Mouse (Mus musculus) hindbrain, embryonic 16.5 days (tissue): ENCODE results near the gene Nhsl1. TPM values are rescaled to one million over a fixed set of nuclear protein-coding genes. Genes with fewer than 3 reads are reported as not detected.

Experiments
- ATAC-seq: fragments of 200-750 bp; cut with Nextera tagmentation; 2 replicates; pipeline ENCODE4 v1.8.0; 2017; ENCODE audit warnings: moderate TSS enrichment, moderate library complexity
- H3K27ac ChIP-seq: fragments of 300-500 bp; sonication (generic); 2 replicates; pipeline ENCODE4 v1.5.1; 2014; ENCODE audit warnings: low read depth, mild to moderate bottlenecking, control low read depth, low read length, moderate library complexity
- H3K27me3 ChIP-seq: fragments of 300-500 bp; sonication (generic); replicated peaks from 2 replicates; pipeline ENCODE4 v1.6.1; 2014; ENCODE audit warnings: low read length; ENCODE audit not compliant: control insufficient read depth, insufficient read depth
- H3K36me3 ChIP-seq: fragments of 300-500 bp; sonication (generic); 2 replicates; pipeline ENCODE4 v1.6.1; 2014; ENCODE audit warnings: mild to moderate bottlenecking, low read length, moderate library complexity, mixed read lengths; ENCODE audit not compliant: control insufficient read depth, insufficient read depth
- H3K4me1 ChIP-seq: fragments of 300-500 bp; sonication (generic); 2 replicates; pipeline ENCODE4 v1.6.1; 2014; ENCODE audit warnings: low read depth, low read length; ENCODE audit not compliant: control insufficient read depth, insufficient read depth
- H3K4me2 ChIP-seq: fragments of 300-500 bp; sonication (generic); 2 replicates; pipeline ENCODE4 v1.6.1; 2014; ENCODE audit warnings: mild to moderate bottlenecking, low read length, control low read depth, moderate library complexity
- H3K4me3 ChIP-seq: fragments of 300-500 bp; sonication (generic); 2 replicates; pipeline ENCODE4 v1.5.1; 2014; ENCODE audit warnings: mild to moderate bottlenecking, low read length, control low read depth, moderate library complexity
- H3K9ac ChIP-seq: fragments of 300-500 bp; sonication (generic); 2 replicates; pipeline ENCODE4 v1.6.1; 2014; ENCODE audit warnings: low read depth, mild to moderate bottlenecking, control low read depth, low read length, moderate library complexity
- H3K9me3 ChIP-seq: fragments of 300-500 bp; sonication (generic); 2 replicates; pipeline ENCODE4 v1.6.1; 2014; ENCODE audit warnings: mild to moderate bottlenecking, low read length, moderate library complexity; ENCODE audit not compliant: control insufficient read depth
- WGBS: fragments of 180-500 bp; shearing (Covaris S2); extraction: QIAGEN DNeasy Blood & Tissue Kit; methylation state at CpG from one replicate; pipeline ENCODE4 v1.1.7; 2014; 5-methylcytosine and 5-hydroxymethylcytosine counted together
- polyA plus RNA-seq: library from polyadenylated mRNA; unstranded; fragments of >200 nt; fragmentation: Nextera tagmentation; extraction: Ambion mirVana; gene quantifications from 2 replicates; pipeline ENCODE4 v1.2.1, GENCODE M21; 2015

Gene Nhsl1
- polyA plus RNA-seq, 1 experiment from 2014 or later, result 12.8 TPM

- 86% methylated on average over 4 of the region's 4 CpGs for WGBS
- Histone ChIP-seq H3K4me3 (no peak overlapping the region), H3K9ac (no peak overlapping the region), H3K36me3 (no peaks in the 10 kb centered on the region), H3K27me3 (no peaks in the 10 kb centered on the region), H3K4me1 (no peaks in the 10 kb centered on the region; the same call in 1 of the 2 replicates), H3K4me2 (no peak overlapping the region), H3K27ac (no peak overlapping the region), H3K9me3 (no peaks in the 10 kb centered on the region)
- ATAC-seq, result no peak
Observed at GRCm38 (mm10) chr10:18491952-18492351, 173.2 kb downstream of the Nhsl1 start.

DNA sequence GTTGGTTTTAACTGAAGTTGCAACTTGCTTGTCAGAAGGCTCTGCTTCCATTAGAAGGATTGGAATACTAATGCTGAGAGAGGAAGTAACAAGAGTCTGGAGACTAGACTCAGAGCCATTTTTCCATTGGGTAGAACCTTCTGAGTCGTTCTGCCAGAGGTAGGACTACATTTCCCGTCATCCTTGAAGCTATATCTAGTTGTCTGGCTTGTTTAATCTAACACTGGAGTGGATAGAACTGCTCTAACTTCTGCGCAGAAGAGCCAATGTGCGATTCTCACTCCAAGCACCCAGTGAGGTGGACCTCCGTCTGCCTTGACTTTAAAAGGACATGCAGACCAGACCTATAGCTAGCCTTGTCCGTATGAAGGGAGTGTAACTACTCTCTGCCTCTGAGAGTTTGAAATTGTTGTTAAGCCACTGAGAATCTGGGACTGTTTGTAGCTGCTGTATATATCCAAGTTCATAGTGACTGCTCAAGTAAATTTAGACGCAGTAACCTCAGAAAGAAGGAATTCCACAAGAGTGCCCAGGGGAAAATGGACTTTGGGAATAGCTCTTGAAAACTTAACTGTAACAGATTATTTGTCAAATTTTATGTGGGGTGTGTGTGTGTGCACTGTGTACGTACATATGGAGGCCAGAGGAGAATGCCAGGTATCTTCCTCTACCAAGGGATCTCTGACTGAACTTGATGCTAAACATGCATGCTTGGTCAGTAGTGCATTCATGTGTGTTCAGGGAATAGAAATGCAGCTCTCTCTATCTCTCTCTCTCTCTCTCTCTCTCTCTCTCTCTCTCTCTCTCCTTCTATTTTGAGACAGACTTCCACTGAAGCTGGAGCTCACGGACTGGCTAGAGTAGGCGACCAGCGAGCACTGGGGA, 174.5 kb downstream of the Nhsl1 start:
- Histone ChIP-seq H3K36me3 (no peaks in the 10 kb centered on the region), H3K4me3 (no peak overlapping the region), H3K4me2 (no peak overlapping the region), H3K27ac (no peak overlapping the region), H3K27me3 (no peaks in the 10 kb centered on the region), H3K9me3 (no peaks in the 10 kb centered on the region), H3K4me1 (no peaks in the 10 kb centered on the region; the same call in 1 of the 2 replicates), H3K9ac (no peak overlapping the region)
- ATAC-seq, result no peak
- WGBS, result 93% methylated on average over 11 of the region's 11 CpGs

- H3K9ac ChIP-seq, result no peak overlapping the region
- no peaks in the 10 kb centered on the region for H3K36me3 ChIP-seq
- ATAC-seq, result no peak
- H3K4me3 ChIP-seq, result no peak overlapping the region
- H3K27me3 ChIP-seq, result no peaks in the 10 kb centered on the region
- 47% methylated on average over 7 of the region's 7 CpGs for WGBS
- H3K9me3 ChIP-seq, result no peaks in the 10 kb centered on the region
- H3K27ac ChIP-seq, result no peak overlapping the region
- H3K4me2 ChIP-seq, result no peak overlapping the region
- H3K4me1 ChIP-seq, result no peaks in the 10 kb centered on the region; the same call in 1 of the 2 replicates
Observed at GRCm38 (mm10) chr10:18494249-18494648, 175.5 kb downstream of the Nhsl1 start.

GRCm38 (mm10) chr10:18497066-18497465, 178.3 kb downstream of the Nhsl1 start:
- no peak for ATAC-seq
- H3K9ac ChIP-seq, result 0 out of 2 replicates have a peak overlapping the region, but pooled peaks have one; percentile 8
- H3K9me3 ChIP-seq, result no peaks in the 10 kb centered on the region
- no peaks in the 10 kb centered on the region; the same call in 1 of the 2 replicates for H3K4me1 ChIP-seq
- H3K27ac ChIP-seq, result no peak overlapping the region; the same call in 1 of the 2 replicates
- H3K4me3 ChIP-seq, result no peak overlapping the region
- 0 out of 2 replicates have a peak, but pooled peaks cover 3% of the 10 kb centered on the region for H3K36me3 ChIP-seq
- no peak overlapping the region for H3K4me2 ChIP-seq
- 56% methylated on average over 7 of the region's 7 CpGs for WGBS
- H3K27me3 ChIP-seq, result no peaks in the 10 kb centered on the region

GRCm38 (mm10) chr10:18501997-18502396, 183.2 kb downstream of the Nhsl1 start:
- 0 out of 2 replicates have a peak, but pooled peaks cover 3% of the 10 kb centered on the region for H3K36me3 ChIP-seq
- H3K9ac ChIP-seq, result no peak overlapping the region
- no peak overlapping the region for H3K4me3 ChIP-seq
- 63% methylated on average over 3 of the region's 3 CpGs for WGBS
- H3K27ac ChIP-seq, result no peak overlapping the region
- no peak overlapping the region for H3K4me2 ChIP-seq
- peaks cover 9% of the 10 kb centered on the region; the same call in 1 of the 2 replicates for H3K4me1 ChIP-seq
- no peaks in the 10 kb centered on the region for H3K9me3 ChIP-seq
- H3K27me3 ChIP-seq, result no peaks in the 10 kb centered on the region
- no peak for ATAC-seq

DNA sequence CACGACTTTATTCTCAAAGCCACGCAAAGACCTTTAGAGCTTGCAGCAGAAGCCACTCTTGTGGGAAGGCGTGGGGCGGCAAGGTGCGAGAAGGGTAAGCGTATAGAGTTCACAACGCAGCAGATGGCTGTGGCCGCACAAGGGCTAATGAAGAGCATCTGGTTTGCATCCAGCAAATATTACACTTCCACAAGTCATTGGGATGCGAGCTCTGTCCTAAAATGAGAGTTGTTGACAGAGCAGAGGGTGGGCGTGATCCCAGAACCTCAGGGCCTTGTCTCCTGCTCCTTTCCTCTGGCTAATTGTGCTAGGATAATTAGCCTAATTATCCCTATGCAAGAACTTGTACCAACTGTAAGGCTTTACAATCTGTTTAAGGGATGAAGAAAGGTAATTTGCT, 186.9 kb downstream of the Nhsl1 start:
- H3K9ac ChIP-seq, result no peak overlapping the region
- peak; percentile 24 for ATAC-seq
- no peak overlapping the region for H3K27ac ChIP-seq

GRCm38 (mm10) chr10:18506501-18506946, 187.7 kb downstream of the Nhsl1 start:
- peak overlapping the region; percentile 36; the same call in 1 of the 2 replicates for H3K27ac ChIP-seq
- WGBS, result 60% methylated on average over 6 of the region's 6 CpGs
- ATAC-seq, result no peak

More for the DNA sequence above, 186.9 kb downstream of the Nhsl1 start:
- Histone ChIP-seq H3K4me3 (no peak overlapping the region), H3K4me2 (no peak overlapping the region), H3K4me1 (peaks cover 18% of the 10 kb centered on the region), H3K9me3 (no peaks in the 10 kb centered on the region), H3K27me3 (no peaks in the 10 kb centered on the region), H3K36me3 (0 out of 2 replicates have a peak, but pooled peaks cover 3% of the 10 kb centered on the region)
- WGBS, result 55% methylated on average over 10 of the region's 10 CpGs

DNA sequence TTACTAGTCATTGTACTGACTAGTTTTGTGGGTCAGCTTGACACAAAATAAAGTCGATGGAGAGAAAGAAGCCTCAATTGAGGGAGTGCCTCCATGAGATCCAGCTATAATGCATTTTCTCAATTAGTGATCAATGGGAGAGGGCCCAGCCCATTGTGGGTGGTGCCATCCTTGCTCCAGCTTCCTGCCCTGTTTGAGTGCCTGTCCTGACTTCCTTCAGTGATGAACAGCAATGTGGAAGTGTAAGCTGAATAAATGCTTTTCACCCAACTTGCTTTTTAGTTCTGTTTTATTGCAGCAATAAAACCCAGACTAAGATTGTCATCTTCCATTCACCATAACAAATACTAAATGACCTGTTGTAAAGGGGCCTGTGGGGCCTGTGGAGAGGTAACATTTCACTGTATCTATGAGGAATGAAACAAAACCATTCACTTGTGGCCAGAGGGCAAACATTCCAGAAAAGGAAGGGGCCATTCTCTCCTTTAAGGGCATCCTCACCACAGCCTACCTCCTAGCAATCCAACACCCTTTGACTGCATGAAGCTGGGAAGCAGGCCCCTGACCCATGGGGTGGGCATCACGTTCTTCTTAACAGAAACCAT, 189.2 kb downstream of the Nhsl1 start:
- WGBS, result 39% methylated on average over 2 of the region's 2 CpGs
- H3K27ac ChIP-seq, result peak overlapping the region; percentile 77

More at GRCm38 (mm10) chr10:18506501-18506946, 187.7 kb downstream of the Nhsl1 start:
- H3K4me3 ChIP-seq, result no peak overlapping the region
- H3K4me1 ChIP-seq, result peaks cover 18% of the 10 kb centered on the region
- no peaks in the 10 kb centered on the region for H3K27me3 ChIP-seq
- H3K9ac ChIP-seq, result no peak overlapping the region
- no peaks in the 10 kb centered on the region for H3K9me3 ChIP-seq
- H3K36me3 ChIP-seq, result peaks cover 4% of the 10 kb centered on the region; the same call in 1 of the 2 replicates
- H3K4me2 ChIP-seq, result no peak overlapping the region

GRCm38 (mm10) chr10:18508586-18508985, 189.8 kb downstream of the Nhsl1 start:
- Histone ChIP-seq H3K27me3 (no peaks in the 10 kb centered on the region), H3K4me3 (no peak overlapping the region), H3K36me3 (peaks cover 4% of the 10 kb centered on the region; the same call in 1 of the 2 replicates), H3K9ac (no peak overlapping the region), H3K27ac (peak overlapping the region; percentile 77), H3K9me3 (no peaks in the 10 kb centered on the region), H3K4me2 (no peak overlapping the region), H3K4me1 (peaks cover 18% of the 10 kb centered on the region)
- WGBS, result 57% methylated on average over 1 of the region's 1 CpGs
- ATAC-seq, result peak; percentile 87

More for the DNA sequence above, 189.2 kb downstream of the Nhsl1 start:
- Histone ChIP-seq H3K4me1 (peaks cover 18% of the 10 kb centered on the region), H3K9ac (no peak overlapping the region), H3K4me2 (no peak overlapping the region), H3K4me3 (no peak overlapping the region), H3K27me3 (no peaks in the 10 kb centered on the region), H3K36me3 (peaks cover 4% of the 10 kb centered on the region; the same call in 1 of the 2 replicates), H3K9me3 (no peaks in the 10 kb centered on the region)
- peak; percentile 37 for ATAC-seq
